Comparison of ENCODE assay signal across 22 mouse cellular contexts in genomic region chr1:153361926-153362325, GRCm38 (mm10). TPM values are rescaled to one million over a fixed set of nuclear protein-coding genes. Genes with fewer than 3 reads are reported as not detected.
DNase-seq lines count a peak whose midpoint lies in the region; ATAC-seq and TF ChIP-seq lines count a peak whose summit lies in the region.
"Had no signal": no experiment of that assay in that cellular context is flagged by ENCODE, and none has a peak within 500 bp of the region (broad histone marks: within the 10 kb centered on the region; RNA-seq: fewer than 3 reads in every experiment).

No protein-coding gene starts in this region.

- H3K27ac ChIP-seq in intestine, embryonic 14.5 days (ENCODE audit: low read depth): no peak overlapping the region
- H3K27ac ChIP-seq in intestine, embryonic 16.5 days (ENCODE audit: low read length): no peak overlapping the region
- H3K27ac ChIP-seq in stomach, postnatal 0 days (replicated peaks): no peak overlapping the region
- H3K27ac ChIP-seq in midbrain, embryonic 13.5 days: no peak overlapping the region
- H3K27ac ChIP-seq: embryonic facial prominence, embryonic 10.5 days; embryonic facial prominence, embryonic 12.5 days; forebrain, embryonic 13.5 days; forebrain, embryonic 15.5 days had no signal

- no peaks in the 10 kb centered on the region for H3K27me3 ChIP-seq in intestine, embryonic 14.5 days (replicated peaks; ENCODE audit: control insufficient read depth, insufficient read depth, low read length)
- no peaks in the 10 kb centered on the region for H3K27me3 ChIP-seq in intestine, embryonic 16.5 days (replicated peaks; ENCODE audit: control insufficient read depth, insufficient read depth, low read length)
- no peaks in the 10 kb centered on the region for H3K27me3 ChIP-seq in stomach, postnatal 0 days (ENCODE audit: control insufficient read depth, insufficient read depth, low read length)
- H3K27me3 ChIP-seq in midbrain, embryonic 13.5 days: no peaks in the 10 kb centered on the region
- H3K27me3 ChIP-seq: embryonic facial prominence, embryonic 12.5 days; forebrain, embryonic 13.5 days; forebrain, embryonic 15.5 days; Patski had no signal

- TF ChIP-seq EP300 in stomach, postnatal 0 days (optimal IDR thresholded peaks at IDR 0.05): no peak

- DNase-seq in intestine, embryonic 14.5 days (ENCODE audit: low spot score): peak; percentile 10
- DNase-seq in R1 (ENCODE audit: low read depth, low spot score): peak; percentile 95
- peak; percentile 1 for DNase-seq in stomach, postnatal 0 days (ENCODE audit: low spot score)
- DNase-seq in left cerebral cortex, adult 9 months (ENCODE audit: low spot score in 2 of 2): no peak
- DNase-seq: adrenal gland, adult 8-10 months; adrenal gland, postnatal 14 days; adrenal gland, postnatal 36 days; cerebellum, adult 11-12 months; cerebellum, adult 2 months; cerebellum, adult 9-10 months; cerebellum, postnatal 10 days; cerebellum, postnatal 25 days; forebrain, postnatal 0 days had no signal

- no peak for ATAC-seq in intestine, embryonic 14.5 days (replicated peaks; ENCODE audit: low FRiP score, low TSS enrichment, low read depth)
- no peak for ATAC-seq in intestine, embryonic 16.5 days
- ATAC-seq in stomach, postnatal 0 days (ENCODE audit: low FRiP score, low TSS enrichment): no peak
- ATAC-seq in midbrain, embryonic 13.5 days: no peak
- ATAC-seq: activated CD4-positive, CD25-positive, alpha-beta regulatory T cell, adult 4 months; forebrain, embryonic 13.5 days; forebrain, embryonic 15.5 days; forebrain, postnatal 0 days; Patski had no signal

- 90% methylated on average over 4 of the region's 4 CpGs for WGBS in intestine, embryonic 14.5 days
- WGBS in intestine, embryonic 16.5 days: 84% methylated on average over 4 of the region's 4 CpGs
- 85% methylated on average over 4 of the region's 4 CpGs for WGBS in stomach, postnatal 0 days
- 83% methylated on average over 4 of the region's 4 CpGs for WGBS in midbrain, embryonic 13.5 days

- no peak overlapping the region for H3K9ac ChIP-seq in intestine, embryonic 14.5 days (ENCODE audit: low read length)
- no peak overlapping the region for H3K9ac ChIP-seq in intestine, embryonic 16.5 days (ENCODE audit: low read depth, low read length)
- H3K9ac ChIP-seq in stomach, postnatal 0 days (ENCODE audit: low read length): no peak overlapping the region
- H3K9ac ChIP-seq in midbrain, embryonic 13.5 days (replicated peaks): no peak overlapping the region
- H3K9ac ChIP-seq: embryonic facial prominence, embryonic 12.5 days; forebrain, embryonic 13.5 days; forebrain, embryonic 15.5 days; forebrain, postnatal 0 days had no signal

- no peak overlapping the region for H3K4me2 ChIP-seq in intestine, embryonic 14.5 days (ENCODE audit: low read length)
- H3K4me2 ChIP-seq in intestine, embryonic 16.5 days (ENCODE audit: low read depth, low read length): no peak overlapping the region
- no peak overlapping the region for H3K4me2 ChIP-seq in stomach, postnatal 0 days (replicated peaks; ENCODE audit: low read depth)
- H3K4me2 ChIP-seq in midbrain, embryonic 13.5 days (replicated peaks): no peak overlapping the region
- H3K4me2 ChIP-seq: embryonic facial prominence, embryonic 12.5 days; forebrain, embryonic 13.5 days; forebrain, embryonic 15.5 days had no signal

- no peak for TF ChIP-seq CTCF in stomach, postnatal 0 days (IDR thresholded peaks at IDR 0.05; ENCODE audit: low read depth)

- no peak overlapping the region for H3K4me3 ChIP-seq in intestine, embryonic 14.5 days (ENCODE audit: low read depth, low read length)
- H3K4me3 ChIP-seq in intestine, embryonic 16.5 days (ENCODE audit: low read length): no peak overlapping the region
- no peak overlapping the region for H3K4me3 ChIP-seq in stomach, postnatal 0 days (ENCODE audit: low read depth, low read length)
- H3K4me3 ChIP-seq in midbrain, embryonic 13.5 days (replicated peaks): no peak overlapping the region
- H3K4me3 ChIP-seq: embryonic facial prominence, embryonic 10.5 days; embryonic facial prominence, embryonic 12.5 days; forebrain, embryonic 13.5 days; forebrain, embryonic 15.5 days had no signal

- H3K4me1 ChIP-seq in intestine, embryonic 14.5 days (replicated peaks; ENCODE audit: control insufficient read depth, insufficient read depth, low read length): no peaks in the 10 kb centered on the region
- no peaks in the 10 kb centered on the region for H3K4me1 ChIP-seq in intestine, embryonic 16.5 days (ENCODE audit: control insufficient read depth, insufficient read depth, low read length)
- no peaks in the 10 kb centered on the region for H3K4me1 ChIP-seq in stomach, postnatal 0 days (replicated peaks; ENCODE audit: control insufficient read depth, insufficient read depth)
- no peaks in the 10 kb centered on the region for H3K4me1 ChIP-seq in midbrain, embryonic 13.5 days (replicated peaks)
- H3K4me1 ChIP-seq: embryonic facial prominence, embryonic 10.5 days; embryonic facial prominence, embryonic 12.5 days; forebrain, embryonic 13.5 days; forebrain, embryonic 15.5 days had no signal

- no peaks in the 10 kb centered on the region for H3K36me3 ChIP-seq in intestine, embryonic 14.5 days (ENCODE audit: control insufficient read depth, insufficient read depth, low read length)
- H3K36me3 ChIP-seq in intestine, embryonic 16.5 days (ENCODE audit: control insufficient read depth, insufficient read depth, low read length): no peaks in the 10 kb centered on the region
- H3K36me3 ChIP-seq in stomach, postnatal 0 days (ENCODE audit: control insufficient read depth, insufficient read depth, low read length): no peaks in the 10 kb centered on the region
- no peaks in the 10 kb centered on the region for H3K36me3 ChIP-seq in midbrain, embryonic 13.5 days
- H3K36me3 ChIP-seq: embryonic facial prominence, embryonic 10.5 days; embryonic facial prominence, embryonic 12.5 days; forebrain, embryonic 15.5 days; G1E had no signal

- no peaks in the 10 kb centered on the region for H3K9me3 ChIP-seq in intestine, embryonic 14.5 days (ENCODE audit: control insufficient read depth, low read length)
- H3K9me3 ChIP-seq in intestine, embryonic 16.5 days (ENCODE audit: control insufficient read depth, low read length): no peaks in the 10 kb centered on the region
- H3K9me3 ChIP-seq in stomach, postnatal 0 days (ENCODE audit: control insufficient read depth, low read length): no peaks in the 10 kb centered on the region
- H3K9me3 ChIP-seq in midbrain, embryonic 13.5 days: no peaks in the 10 kb centered on the region
- H3K9me3 ChIP-seq: embryonic facial prominence, embryonic 12.5 days; forebrain, embryonic 13.5 days; forebrain, embryonic 15.5 days; G1E had no signal

RNA-seq across cellular contexts. Expression of gene Lamc1, which starts 29.3 kb away (rescaled TPM):
- polyA plus RNA-seq in intestine, embryonic 14.5 days (2014; fragmentation: Nextera tagmentation; extraction: Ambion mirVana): 104 and 112 TPM in 2 replicates
- polyA plus RNA-seq in intestine, embryonic 16.5 days (2015; fragmentation: Nextera tagmentation; extraction: Ambion mirVana): 37.1 and 44.0 TPM in 2 replicates
- polyA plus RNA-seq in stomach, postnatal 0 days (2015; fragmentation: Nextera tagmentation; extraction: Ambion mirVana): 41.6 and 41.8 TPM in 2 replicates
- 11.3 and 14.9 TPM in 2 replicates for polyA plus RNA-seq in midbrain, embryonic 13.5 days (2015; fragmentation: Nextera tagmentation; extraction: Ambion mirVana)

Comparison
In these comparisons a context has a peak if more than half of its experiments do, and no peak if none do; other contexts are left out.
1. DNase-seq: peak in intestine, embryonic 14.5 days (single experiment), R1 (single experiment) and stomach, postnatal 0 days (single experiment); none in left cerebral cortex, adult 9 months (0 of 2).